Mouse (Mus musculus): Measurements from ENCODE around the gene Timm10. TPM values are rescaled to one million over a fixed set of nuclear protein-coding genes. Genes with fewer than 3 reads are reported as not detected.

Gene Timm10
- total and polyA plus RNA-seq, 2 experiments from 2014 or later: 117 to 129 TPM

GRCm38 (mm10) chr2:84811880-84812279 is 14.9 kb upstream of the Timm10 start:
- ATAC-seq (ENCODE audit: insufficient read depth, low read depth) (no peak), DNase-seq (ENCODE audit: low spot score) (no peak)
- peak overlapping the region; percentile 15 for H3K27ac ChIP-seq (ENCODE audit: low read depth)
- peaks cover 5% of the 10 kb centered on the region; the same call in 1 of the 2 replicates for H3K4me1 ChIP-seq (ENCODE audit: control insufficient read depth, insufficient read depth)
- WGBS: 6% methylated on average over 7 of the region's 7 CpGs
- H3K9ac ChIP-seq (replicated peaks; ENCODE audit: low read depth, low read length): no peak overlapping the region
- H3K4me3 ChIP-seq (ENCODE audit: low read depth, low read length): no peak overlapping the region
- no peaks in the 10 kb centered on the region for H3K9me3 ChIP-seq (replicated peaks; ENCODE audit: control insufficient read depth, low read length)
- no peaks in the 10 kb centered on the region for H3K27me3 ChIP-seq (ENCODE audit: control insufficient read depth, insufficient read depth, low read length)
- H3K36me3 ChIP-seq (replicated peaks; ENCODE audit: control insufficient read depth, insufficient read depth, low read length): 0 out of 2 replicates have a peak, but pooled peaks cover 5% of the 10 kb centered on the region
- no peak overlapping the region for H3K4me2 ChIP-seq (ENCODE audit: low read depth, low read length)
- no peak for TF ChIP-seq CTCF (IDR thresholded peaks at IDR 0.05; ENCODE audit: low read depth)

- H3K4me2 ChIP-seq (ENCODE audit: low read depth, low read length): no peak overlapping the region
- TF ChIP-seq CTCF (IDR thresholded peaks at IDR 0.05; ENCODE audit: low read depth) (no peak), EP300 (IDR thresholded peaks at IDR 0.05; ENCODE audit: low read depth) (no peak)
These were observed 14.1 kb upstream of the Timm10 start for GRCm38 (mm10) chr2:84812676-84813075.

GRCm38 (mm10) chr2:84819861-84820260 is 6.9 kb upstream of the Timm10 start:
- Histone ChIP-seq H3K4me1 (ENCODE audit: control insufficient read depth, insufficient read depth) (peaks cover 11% of the 10 kb centered on the region), H3K27me3 (ENCODE audit: control insufficient read depth, insufficient read depth, low read length) (no peaks in the 10 kb centered on the region), H3K9ac (replicated peaks; ENCODE audit: low read depth, low read length) (no peak overlapping the region), H3K4me3 (ENCODE audit: low read depth, low read length) (no peak overlapping the region), H3K9me3 (replicated peaks; ENCODE audit: control insufficient read depth, low read length) (no peaks in the 10 kb centered on the region), H3K36me3 (replicated peaks; ENCODE audit: control insufficient read depth, insufficient read depth, low read length) (no peaks in the 10 kb centered on the region), H3K4me2 (ENCODE audit: low read depth, low read length) (no peak overlapping the region), H3K27ac (ENCODE audit: low read depth) (peak overlapping the region; percentile 83)
- DNase-seq (ENCODE audit: low spot score): peak; percentile 86
- WGBS: 21% methylated on average over 3 of the region's 3 CpGs
- TF ChIP-seq CTCF (IDR thresholded peaks at IDR 0.05; ENCODE audit: low read depth) (no peak), EP300 (IDR thresholded peaks at IDR 0.05; ENCODE audit: low read depth) (no peak)
- peak; percentile 87 for ATAC-seq (ENCODE audit: insufficient read depth, low read depth)

More at GRCm38 (mm10) chr2:84812676-84813075, 14.1 kb upstream of the Timm10 start:
- Histone ChIP-seq H3K9me3 (replicated peaks; ENCODE audit: control insufficient read depth, low read length) (no peaks in the 10 kb centered on the region), H3K27ac (ENCODE audit: low read depth) (no peak overlapping the region), H3K9ac (replicated peaks; ENCODE audit: low read depth, low read length) (no peak overlapping the region), H3K4me3 (ENCODE audit: low read depth, low read length) (no peak overlapping the region), H3K27me3 (ENCODE audit: control insufficient read depth, insufficient read depth, low read length) (no peaks in the 10 kb centered on the region), H3K36me3 (replicated peaks; ENCODE audit: control insufficient read depth, insufficient read depth, low read length) (0 out of 2 replicates have a peak, but pooled peaks cover 5% of the 10 kb centered on the region), H3K4me1 (ENCODE audit: control insufficient read depth, insufficient read depth) (peaks cover 5% of the 10 kb centered on the region; the same call in 1 of the 2 replicates)
- 82% methylated on average over 6 of the region's 6 CpGs for WGBS
- DNase-seq (ENCODE audit: low spot score): no peak
- no peak for ATAC-seq (ENCODE audit: insufficient read depth, low read depth)

- Histone ChIP-seq H3K36me3 (replicated peaks; ENCODE audit: control insufficient read depth, insufficient read depth, low read length) (no peaks in the 10 kb centered on the region), H3K9ac (replicated peaks; ENCODE audit: low read depth, low read length) (no peak within 1 kb of the TSS), H3K4me2 (ENCODE audit: low read depth, low read length) (no peak within 1 kb of the TSS), H3K4me3 (ENCODE audit: low read depth, low read length) (no peak within 1 kb of the TSS), H3K27ac (ENCODE audit: low read depth) (no peak within 1 kb of the TSS), H3K27me3 (ENCODE audit: control insufficient read depth, insufficient read depth, low read length) (no peaks in the 10 kb centered on the region), H3K4me1 (ENCODE audit: control insufficient read depth, insufficient read depth) (peaks cover 14% of the 10 kb centered on the region), H3K9me3 (replicated peaks; ENCODE audit: control insufficient read depth, low read length) (no peaks in the 10 kb centered on the region)
- TF ChIP-seq EP300 (IDR thresholded peaks at IDR 0.05; ENCODE audit: low read depth): no peak
- no peak for TF ChIP-seq CTCF (IDR thresholded peaks at IDR 0.05; ENCODE audit: low read depth)
- 51% methylated on average over 13 of the region's 13 CpGs for WGBS
- DNase-seq (ENCODE audit: low spot score): no peak
- ATAC-seq (ENCODE audit: insufficient read depth, low read depth): no peak
These were observed 4.2 kb upstream of the Timm10 start, which contains the start of gene Smtnl1 for GRCm38 (mm10) chr2:84822552-84822951. Gene Smtnl1 (minus strand): TSS chr2:84822652.

- Histone ChIP-seq H3K9me3 (replicated peaks; ENCODE audit: control insufficient read depth, low read length) (no peaks in the 10 kb centered on the region), H3K4me3 (ENCODE audit: low read depth, low read length) (no peak overlapping the region), H3K4me1 (ENCODE audit: control insufficient read depth, insufficient read depth) (peaks cover 20% of the 10 kb centered on the region), H3K36me3 (replicated peaks; ENCODE audit: control insufficient read depth, insufficient read depth, low read length) (no peaks in the 10 kb centered on the region), H3K9ac (replicated peaks; ENCODE audit: low read depth, low read length) (no peak overlapping the region), H3K27ac (ENCODE audit: low read depth) (no peak overlapping the region), H3K4me2 (ENCODE audit: low read depth, low read length) (no peak overlapping the region), H3K27me3 (ENCODE audit: control insufficient read depth, insufficient read depth, low read length) (no peaks in the 10 kb centered on the region)
- TF ChIP-seq EP300 (IDR thresholded peaks at IDR 0.05; ENCODE audit: low read depth): no peak
- TF ChIP-seq CTCF (IDR thresholded peaks at IDR 0.05; ENCODE audit: low read depth): no peak
- WGBS: 26% methylated on average over 2 of the region's 2 CpGs
- DNase-seq (ENCODE audit: low spot score) (no peak), ATAC-seq (ENCODE audit: insufficient read depth, low read depth) (no peak)
These were observed 3.6 kb upstream of the Timm10 start for GRCm38 (mm10) chr2:84823237-84823636.
